16 mouse cellular contexts compared by ENCODE assay signal in the genomic region with DNA sequence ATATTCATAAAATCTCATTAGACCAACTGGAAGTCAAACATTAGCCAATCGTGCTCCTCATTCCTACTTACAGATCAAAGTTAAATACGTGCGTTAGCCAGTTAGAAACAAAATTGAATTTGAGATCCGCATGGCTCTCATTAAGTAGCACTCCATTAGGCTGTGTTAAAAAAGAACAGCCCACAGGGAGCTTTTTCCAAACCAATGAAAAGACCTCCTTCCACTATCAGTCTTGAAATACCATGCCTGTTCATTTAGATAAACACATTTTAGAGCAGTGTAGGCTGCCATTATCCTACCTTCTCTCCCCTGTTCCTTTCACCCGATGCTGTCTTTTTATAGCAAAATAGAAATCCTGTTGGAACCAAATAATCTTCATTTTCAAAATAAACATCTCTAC.
A peak's percentile ranks its signal among the peaks of the same experiment; 100 is the strongest.
DNase-seq lines count a peak whose midpoint lies in the region; ATAC-seq lines count a peak whose summit lies in the region.
"Had no signal": no experiment of that assay in that cellular context is flagged by ENCODE, and none has a peak within 500 bp of the region (broad histone marks: within the 10 kb centered on the region; RNA-seq: fewer than 3 reads in every experiment).

No protein-coding gene starts in this region.

- no peak for DNase-seq in hindbrain, embryonic 14.5 days (ENCODE audit: low spot score)
- DNase-seq in lung, postnatal 10 days, result peak; percentile 18
- DNase-seq in lung, postnatal 14 days, result no peak
- DNase-seq in adrenal gland, postnatal 4 days (ENCODE audit: low spot score in 2 of 2), result no peak
- DNase-seq in thymus, adult 18-20 months, result no peak
- DNase-seq: cerebellum, adult 9-11 months; gastrocnemius, postnatal 10 days; heart, adult 18-20 months; heart, postnatal 36 days; kidney, adult 18-20 months had no signal

- 0 out of 2 replicates have a peak overlapping the region, but pooled peaks have one; percentile 2 for H3K27ac ChIP-seq in hindbrain, embryonic 14.5 days
- no peak overlapping the region for H3K27ac ChIP-seq in hindbrain, embryonic 12.5 days
- H3K27ac ChIP-seq: forebrain, embryonic 12.5 days; kidney, postnatal 0 days; limb, embryonic 15.5 days had no signal

- H3K4me1 ChIP-seq in hindbrain, embryonic 14.5 days (replicated peaks; ENCODE audit: control insufficient read depth, insufficient read depth, low read length), result no peaks in the 10 kb centered on the region
- no peaks in the 10 kb centered on the region for H3K4me1 ChIP-seq in hindbrain, embryonic 12.5 days
- H3K4me1 ChIP-seq: forebrain, embryonic 12.5 days; limb, embryonic 15.5 days had no signal

- no peaks in the 10 kb centered on the region for H3K36me3 ChIP-seq in hindbrain, embryonic 14.5 days (replicated peaks; ENCODE audit: control insufficient read depth, insufficient read depth)
- no peaks in the 10 kb centered on the region for H3K36me3 ChIP-seq in hindbrain, embryonic 12.5 days
- H3K36me3 ChIP-seq: forebrain, embryonic 12.5 days; limb, embryonic 15.5 days had no signal

- no peak overlapping the region for H3K4me3 ChIP-seq in hindbrain, embryonic 14.5 days (replicated peaks; ENCODE audit: low read length)
- H3K4me3 ChIP-seq in hindbrain, embryonic 12.5 days, result no peak overlapping the region
- H3K4me3 ChIP-seq: forebrain, embryonic 12.5 days; limb, embryonic 15.5 days had no signal

- no peak overlapping the region for H3K4me2 ChIP-seq in hindbrain, embryonic 14.5 days (replicated peaks)
- no peak overlapping the region for H3K4me2 ChIP-seq in hindbrain, embryonic 12.5 days (replicated peaks)
- H3K4me2 ChIP-seq: forebrain, embryonic 12.5 days; limb, embryonic 15.5 days had no signal

- H3K27me3 ChIP-seq in hindbrain, embryonic 14.5 days (ENCODE audit: control insufficient read depth, insufficient read depth, low read length), result no peaks in the 10 kb centered on the region
- H3K27me3 ChIP-seq in hindbrain, embryonic 12.5 days, result no peaks in the 10 kb centered on the region
- H3K27me3 ChIP-seq: forebrain, embryonic 12.5 days; limb, embryonic 15.5 days had no signal

- ATAC-seq in hindbrain, embryonic 14.5 days (ENCODE audit: low FRiP score), result no peak
- ATAC-seq in hindbrain, embryonic 12.5 days (ENCODE audit: low FRiP score), result no peak
- ATAC-seq in erythroid progenitor cell, adult 5-6 weeks (replicated peaks; ENCODE audit: low FRiP score, poor library complexity, severe bottlenecking), result peak; percentile 86
- ATAC-seq in megakaryocyte progenitor cell, adult 5-6 weeks (replicated peaks; ENCODE audit: poor library complexity), result peak; percentile 76

- no peak overlapping the region for H3K9ac ChIP-seq in hindbrain, embryonic 14.5 days
- H3K9ac ChIP-seq in hindbrain, embryonic 12.5 days, result no peak overlapping the region
- H3K9ac ChIP-seq: forebrain, embryonic 12.5 days; limb, embryonic 15.5 days had no signal

- WGBS in hindbrain, embryonic 14.5 days, result 73% methylated on average over 5 of the region's 5 CpGs
- WGBS in hindbrain, embryonic 12.5 days, result 86% methylated on average over 5 of the region's 5 CpGs

- H3K9me3 ChIP-seq in hindbrain, embryonic 14.5 days (ENCODE audit: control insufficient read depth, low read length), result no peaks in the 10 kb centered on the region
- no peaks in the 10 kb centered on the region for H3K9me3 ChIP-seq in hindbrain, embryonic 12.5 days (replicated peaks)
- H3K9me3 ChIP-seq: forebrain, embryonic 12.5 days; limb, embryonic 15.5 days had no signal

Comparison
In these comparisons a context has a peak if more than half of its experiments do, and no peak if none do; other contexts are left out.
1. ATAC-seq: peak in erythroid progenitor cell, adult 5-6 weeks (single experiment) and megakaryocyte progenitor cell, adult 5-6 weeks (single experiment); none in hindbrain, embryonic 14.5 days (single experiment) and hindbrain, embryonic 12.5 days (single experiment).